Mouse (Mus musculus) skeletal muscle tissue, postnatal 0 days (tissue): ENCODE data around the gene 1700067K01Rik. TPM values are rescaled to one million over a fixed set of nuclear protein-coding genes. Genes with fewer than 3 reads are reported as not detected.

Source experiments
- microRNA counts: library from miRNA; unstranded; fragments of <30 nt; microRNA quantifications from one replicate; lab custom pipeline; 2015
- microRNA-seq, 2 experiments: library from miRNA; unstranded; fragments of <30 nt; microRNA quantifications; one replicate each; pipeline ENCODE4; 2016
- polyA plus RNA-seq: library from polyadenylated mRNA; unstranded; fragments of >200 nt; fragmentation: Nextera tagmentation; extraction: Ambion mirVana; gene quantifications from 2 replicates; pipeline ENCODE4 v1.2.1, GENCODE M21; 2015

1700067K01Rik gene
- 0.83 and 0.86 TPM in 2 replicates for polyA plus RNA-seq

GRCm38 (mm10) chr8:84001281-84002000 is at the start of gene 1700067K01Rik:
1700067K01Rik (plus strand) TSS chr8:84001502.

GRCm38 (mm10) chr8:83955106-83955957 is 46.0 kb upstream of the 1700067K01Rik start, which contains the start of the genes Gm10644 and Asf1b:
Gm10644 (minus strand) TSS chr8:83955205.
Asf1b (plus strand) TSS chr8:83955507.

DNA sequence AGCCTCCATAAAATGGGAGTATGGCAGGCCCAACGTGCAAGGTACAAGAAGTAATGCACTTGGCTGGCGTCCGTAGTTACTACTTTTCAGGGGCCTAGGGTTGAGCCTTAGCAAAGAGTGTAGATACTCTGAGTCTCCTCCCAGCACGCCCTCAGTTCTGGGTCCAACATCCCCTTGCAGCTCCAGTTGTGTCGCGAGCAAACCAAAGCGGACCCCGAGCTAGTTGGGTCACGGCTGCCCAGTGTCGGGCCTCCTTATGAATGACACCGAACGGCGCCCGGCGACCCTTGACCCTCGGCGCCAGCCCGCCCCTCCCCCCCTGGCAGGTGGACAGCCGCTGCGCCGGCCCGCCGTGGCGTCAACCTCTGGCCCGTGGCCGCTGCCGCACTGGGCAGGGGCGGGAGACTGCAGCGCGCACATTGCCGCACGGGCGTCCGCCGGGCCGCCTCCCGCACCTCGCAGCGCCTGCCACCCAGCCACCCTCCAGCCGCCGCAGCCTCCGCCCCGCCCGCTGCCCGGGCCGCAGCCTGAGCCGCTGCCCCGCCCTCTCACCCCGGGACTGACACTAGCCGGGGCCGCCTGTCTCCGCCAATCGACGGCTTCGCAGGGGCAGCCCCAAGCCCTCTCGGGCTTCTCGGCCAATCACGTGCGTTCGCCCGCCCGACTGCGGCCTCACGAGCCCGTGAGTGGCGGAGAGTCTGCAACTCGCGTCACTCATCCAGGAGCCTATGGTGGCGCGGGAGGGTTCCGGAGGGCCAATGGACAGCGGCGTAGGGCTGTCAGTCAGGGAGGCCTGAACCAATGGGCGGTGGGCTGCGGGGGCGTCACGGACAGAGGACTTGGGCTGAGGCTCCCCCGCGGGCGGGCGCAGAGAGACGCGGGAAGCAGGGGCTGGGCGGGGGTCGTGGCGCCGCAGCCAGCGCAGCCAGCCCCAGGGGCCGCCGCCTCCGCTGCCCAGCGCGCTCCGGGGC is 28.9 kb upstream of the 1700067K01Rik start, which contains the start of gene Prkaca:
TSS of gene Prkaca (plus strand) at position 844 of the 971 bp plus-strand sequence.

DNA sequence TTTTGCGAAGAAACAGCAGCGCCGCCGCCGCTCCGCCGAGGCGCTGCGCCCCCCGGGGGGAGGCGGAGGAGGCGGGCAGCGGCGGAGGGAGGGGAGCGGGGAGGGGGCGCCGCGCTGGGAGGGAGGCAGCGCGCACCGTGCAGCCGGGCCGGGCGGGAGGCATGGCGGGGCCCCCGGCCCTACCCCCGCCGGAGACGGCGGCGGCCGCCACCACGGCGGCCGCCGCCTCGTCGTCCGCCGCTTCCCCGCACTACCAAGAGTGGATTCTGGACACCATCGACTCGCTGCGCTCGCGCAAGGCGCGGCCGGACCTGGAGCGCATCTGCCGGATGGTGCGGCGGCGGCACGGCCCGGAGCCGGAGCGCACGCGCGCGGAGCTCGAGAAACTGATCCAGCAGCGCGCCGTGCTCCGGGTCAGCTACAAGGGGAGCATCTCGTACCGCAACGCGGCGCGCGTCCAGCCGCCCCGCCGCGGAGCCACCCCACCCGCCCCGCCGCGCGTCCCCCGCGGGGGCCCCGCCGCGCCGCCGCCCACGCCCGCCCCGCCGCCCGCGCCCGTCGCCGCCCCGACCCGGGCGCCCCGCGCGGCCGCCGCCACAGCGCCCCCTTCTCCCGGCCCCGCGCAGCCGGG is 3.7 kb upstream of the 1700067K01Rik start, which contains the start of gene Samd1:
TSS of gene Samd1 (plus strand) at position 162 of the 631 bp plus-strand sequence.

GRCm38 (mm10) chr8:84011705-84012498 is 10.6 kb downstream of the 1700067K01Rik start, which contains the start of gene 2210011C24Rik:
2210011C24Rik (minus strand) TSS chr8:84012171.

GRCm38 (mm10) chr8:84021096-84021495 is 19.8 kb downstream of the 1700067K01Rik start, which contains the start of gene Palm3:
Palm3 (plus strand) TSS chr8:84021471.

DNA sequence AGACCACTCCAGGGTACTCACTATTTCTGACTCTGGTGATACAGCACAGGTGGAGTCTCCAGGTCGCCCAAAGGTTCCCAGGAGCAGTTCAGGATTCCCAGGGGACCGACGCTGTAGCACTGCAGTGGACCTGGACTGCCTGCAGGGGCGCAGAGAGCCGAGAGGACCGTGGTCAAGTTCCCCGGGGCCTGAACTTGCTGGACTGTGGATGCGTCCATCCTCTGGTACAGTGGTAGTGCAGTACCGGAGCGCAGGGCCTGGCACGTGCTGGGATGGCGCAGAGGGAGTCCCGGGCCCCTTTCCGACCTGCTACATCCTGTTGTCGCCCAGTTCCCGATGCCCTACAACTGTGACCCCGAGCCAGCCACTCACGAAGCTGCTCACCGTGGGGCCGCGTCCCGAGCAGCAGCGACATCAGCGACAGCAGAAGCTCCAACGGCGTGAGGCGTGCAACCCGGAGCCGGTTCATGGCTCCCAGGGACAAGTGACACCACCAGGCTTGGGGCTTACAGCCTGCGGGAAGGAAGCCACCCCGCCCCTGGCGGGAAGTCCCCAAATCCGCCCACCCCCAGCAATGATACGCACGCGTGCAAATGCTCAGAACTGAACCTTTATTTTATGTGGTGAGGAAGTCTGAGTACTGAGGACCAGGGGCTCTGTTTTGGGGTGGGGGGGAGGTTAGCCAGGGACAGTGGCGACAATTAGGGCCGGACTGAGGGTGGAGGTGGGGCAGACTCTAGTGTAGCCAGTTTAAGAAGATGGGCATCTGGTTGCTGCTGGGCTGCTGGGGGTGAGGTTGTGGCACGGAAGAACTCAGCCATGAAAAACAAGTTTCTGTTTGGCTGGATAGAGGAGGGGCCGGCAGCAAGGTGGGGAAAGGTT is 41.0 kb downstream of the 1700067K01Rik start, which contains the start of gene Il27ra:
TSS of gene Il27ra (minus strand) at position 524 of the 882 bp plus-strand sequence.

GRCm38 (mm10) chr8:84044900-84045299 is 43.6 kb downstream of the 1700067K01Rik start, which contains the start of gene Rln3:
Rln3 (minus strand) TSS chr8:84045000.

MicroRNA genes within 50 kb of the gene (microRNA counts, 519-probe panel; counts per million panel counts)
- 296 counts per million, percentile 58 among the panel's probes with 10 or more counts for microRNA mmu-miR-1199 (lab: Ali Mortazavi, UCI)

Small RNA genes within 50 kb of the gene (microRNA-seq; reads per million reads assigned to microRNA genes)
- gene Mir1199 (0 to 0.21 reads per million in 2 experiments), gene Mir8111 (1.5 to 1.7 reads per million in 2 experiments)

Other genes with a start within 250 kb of the 1700067K01Rik start
- 3.8 and 3.9 TPM in 2 replicates for gene Adgrl1, start 101.4 kb upstream of the 1700067K01Rik start, polyA plus RNA-seq
- 0.18 and 0.30 TPM in 2 replicates for gene Gm10644, start 46.3 kb upstream of the 1700067K01Rik start, polyA plus RNA-seq
- 21.6 and 22.8 TPM in 2 replicates for gene Asf1b, start 46.0 kb upstream of the 1700067K01Rik start, polyA plus RNA-seq
- gene Prkaca, start 28.5 kb upstream of the 1700067K01Rik start, polyA plus RNA-seq: 1,055 and 1,139 TPM in 2 replicates
- 2.9 and 3.0 TPM in 2 replicates for gene Samd1, start 3.8 kb upstream of the 1700067K01Rik start, polyA plus RNA-seq
- 1.5 and 1.6 TPM in 2 replicates for gene 2210011C24Rik, start 10.7 kb downstream of the 1700067K01Rik start, polyA plus RNA-seq
- 3.7 and 3.8 TPM in 2 replicates for gene Palm3, start 20.0 kb downstream of the 1700067K01Rik start, polyA plus RNA-seq
- gene Il27ra, start 41.1 kb downstream of the 1700067K01Rik start, polyA plus RNA-seq: 0.56 and 0.69 TPM in 2 replicates
- not detected in 2 replicates for gene Rln3, start 43.5 kb downstream of the 1700067K01Rik start, polyA plus RNA-seq
- 1.1 and 1.2 TPM in 2 replicates for gene Gm10643, start 63.6 kb downstream of the 1700067K01Rik start, polyA plus RNA-seq
- gene Rfx1, start 65.3 kb downstream of the 1700067K01Rik start, polyA plus RNA-seq: 2.8 and 3.0 TPM in 2 replicates
- 2.7 and 3.4 TPM in 2 replicates for gene Dcaf15, start 103.3 kb downstream of the 1700067K01Rik start, polyA plus RNA-seq
- 0.13 TPM in 1 of 2 replicates, not detected in the other for gene Podnl1, start 124.5 kb downstream of the 1700067K01Rik start, polyA plus RNA-seq
- 11.4 TPM in 2 replicates for gene Cc2d1a, start 146.4 kb downstream of the 1700067K01Rik start, polyA plus RNA-seq
- gene 4930432K21Rik, start 146.5 kb downstream of the 1700067K01Rik start, polyA plus RNA-seq: 0.61 and 0.62 TPM in 2 replicates
- gene Nanos3, start 183.7 kb downstream of the 1700067K01Rik start, polyA plus RNA-seq: 1.6 and 3.2 TPM in 2 replicates
- gene Zswim4, start 235.6 kb downstream of the 1700067K01Rik start, polyA plus RNA-seq: 4.1 and 4.4 TPM in 2 replicates
- 351 and 357 TPM in 2 replicates for gene D8Ertd738e, start 248.2 kb downstream of the 1700067K01Rik start, polyA plus RNA-seq